Mouse (Mus musculus): ENCODE measurements around the gene Grasp.

Gene Grasp

GRCm38 (mm10) chr15:101277351-101277899 is 53.4 kb downstream of the Grasp start:
- DNase-seq = peak in 1 of 2 experiments; percentile 32

DNA sequence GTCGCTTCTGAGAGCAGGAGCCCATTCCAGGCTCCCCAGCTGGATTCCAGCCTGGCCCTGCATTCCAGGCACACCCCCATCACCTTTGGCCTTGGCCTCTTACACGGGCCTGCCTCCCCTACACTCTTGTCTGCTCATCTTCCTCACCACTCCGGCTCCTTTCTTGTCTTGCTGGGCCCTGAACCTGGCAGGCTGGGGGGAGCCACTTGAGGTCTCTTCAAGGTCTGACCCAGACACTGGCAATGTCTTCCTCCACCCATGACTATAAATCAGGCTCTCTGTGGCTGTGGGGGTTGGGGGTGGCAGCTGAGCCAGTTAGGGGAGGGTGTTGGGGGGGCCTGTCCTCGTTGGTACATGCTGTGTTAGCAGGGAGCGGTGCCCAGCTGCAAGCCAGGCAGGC is 54.6 kb downstream of the Grasp start:
- DNase-seq = no peak

GRCm38 (mm10) chr15:101279430-101279999 is 55.5 kb downstream of the Grasp start:
- no peak for DNase-seq
